Mouse (Mus musculus): ENCODE data around the gene Smc2. TPM values are rescaled to one million over a fixed set of nuclear protein-coding genes. Genes with fewer than 3 reads are reported as not detected.
"Not testable (repeated sequence)": the region's sequence is repeated elsewhere in the genome, so short reads cannot be mapped to it uniquely, and the experiment has no call there.

Smc2 gene
- polyA plus RNA-seq (2014; fragmentation: Nextera tagmentation; extraction: Ambion mirVana), result 218 and 222 TPM in 2 replicates

- peak; percentile 99 for ATAC-seq (ENCODE audit: insufficient read depth)
These were observed at the start of gene Smc2 for GRCm38 (mm10) chr4:52438886-52439664. Smc2 (plus strand) TSS chr4:52439243.

DNA sequence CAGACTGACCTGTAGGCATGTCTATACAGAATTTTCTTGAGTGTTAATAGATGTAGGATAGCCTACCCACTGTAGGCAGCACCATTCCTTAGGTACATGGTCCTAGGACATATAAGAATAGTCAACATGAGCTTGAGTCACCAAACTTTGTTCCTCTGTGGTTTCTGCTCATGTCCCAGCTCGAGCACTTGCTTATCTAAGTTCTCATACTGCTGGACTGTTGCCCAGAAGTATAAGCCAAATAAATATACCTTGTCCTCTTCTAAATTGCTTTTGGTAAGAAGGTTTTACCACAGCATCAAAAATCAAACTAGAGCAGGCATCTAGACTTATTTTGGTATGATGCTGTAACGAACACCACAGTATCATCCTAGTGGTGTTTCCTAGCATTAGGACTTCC lies 27.5 kb upstream of the Smc2 start:
- whole genome bisulfite sequencing, result 71% methylated on average over 2 of the region's 2 CpGs
- no peak overlapping the region for H3K4me3 ChIP-seq (ENCODE audit: low read depth, low read length)
- no peaks in the 10 kb centered on the region for H3K36me3 ChIP-seq (ENCODE audit: insufficient read depth)
- H3K27me3 ChIP-seq (ENCODE audit: insufficient read depth, low read length), result no peaks in the 10 kb centered on the region
- H3K4me2 ChIP-seq, result no peak overlapping the region
- no peak for DNase-seq
- no peak overlapping the region for H3K9ac ChIP-seq
- H3K9me3 ChIP-seq (ENCODE audit: low read depth, low read length), result no peaks in the 10 kb centered on the region
- no peak for TF ChIP-seq CTCF (IDR thresholded peaks at IDR 0.05; ENCODE audit: low read depth)
- no peaks in the 10 kb centered on the region for H3K4me1 ChIP-seq (ENCODE audit: insufficient read depth)
- ATAC-seq (ENCODE audit: insufficient read depth), result no peak
- no peak overlapping the region for H3K27ac ChIP-seq (ENCODE audit: low read depth)

More at GRCm38 (mm10) chr4:52438886-52439664, at the start of gene Smc2:
- H3K4me3 ChIP-seq (ENCODE audit: low read depth, low read length), result peak within 1 kb of the TSS; percentile 60
- no peak for TF ChIP-seq CTCF (IDR thresholded peaks at IDR 0.05; ENCODE audit: low read depth)
- peak within 1 kb of the TSS; percentile 86 for H3K27ac ChIP-seq (ENCODE audit: low read depth)
- H3K9ac ChIP-seq, result peak within 1 kb of the TSS; percentile 72
- under 1% methylated on average over 53 of the region's 53 CpGs for WGBS
- H3K27me3 ChIP-seq (ENCODE audit: insufficient read depth, low read length), result no peaks in the 10 kb centered on the region
- peak within 1 kb of the TSS; percentile 75 for H3K4me2 ChIP-seq
- peak; percentile 97 for DNase-seq
- H3K9me3 ChIP-seq (ENCODE audit: low read depth, low read length), result no peaks in the 10 kb centered on the region
- peaks cover 5% of the 10 kb centered on the region for H3K4me1 ChIP-seq (ENCODE audit: insufficient read depth)
- peaks cover 23% of the 10 kb centered on the region for H3K36me3 ChIP-seq (ENCODE audit: insufficient read depth)

DNA sequence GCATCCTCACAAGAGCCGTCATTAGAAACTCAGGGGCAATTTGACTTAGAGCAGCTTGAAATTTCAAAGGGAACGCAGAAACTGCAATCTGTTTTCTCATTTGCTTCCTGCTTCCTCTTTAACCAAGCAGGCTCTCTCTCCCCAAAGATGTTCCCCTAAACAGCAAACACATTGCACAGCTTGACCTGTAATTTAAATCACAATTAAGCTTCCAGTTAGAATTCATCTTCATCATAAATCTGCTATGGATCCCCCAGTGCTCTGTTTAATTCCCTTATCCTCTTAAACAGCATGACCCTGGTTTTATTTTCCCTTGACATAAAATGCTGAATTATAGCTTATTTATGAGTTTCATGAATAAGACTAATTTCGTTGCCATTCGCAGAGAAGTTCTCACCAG lies 15.4 kb upstream of the Smc2 start:
- 68% methylated on average over 4 of the region's 4 CpGs for WGBS
- H3K27ac ChIP-seq (ENCODE audit: low read depth), result no peak overlapping the region
- H3K4me1 ChIP-seq (ENCODE audit: insufficient read depth), result no peaks in the 10 kb centered on the region
- no peak for TF ChIP-seq CTCF (IDR thresholded peaks at IDR 0.05; ENCODE audit: low read depth)
- H3K4me3 ChIP-seq (ENCODE audit: low read depth, low read length), result no peak overlapping the region
- no peaks in the 10 kb centered on the region for H3K36me3 ChIP-seq (ENCODE audit: insufficient read depth)
- no peaks in the 10 kb centered on the region for H3K27me3 ChIP-seq (ENCODE audit: insufficient read depth, low read length)
- ATAC-seq (ENCODE audit: insufficient read depth), result no peak
- H3K9ac ChIP-seq, result no peak overlapping the region
- H3K4me2 ChIP-seq, result no peak overlapping the region
- no peaks in the 10 kb centered on the region for H3K9me3 ChIP-seq (ENCODE audit: low read depth, low read length)
- no peak for DNase-seq

GRCm38 (mm10) chr4:52429310-52430198 lies 9.5 kb upstream of the Smc2 start:
- DNase-seq (peak; percentile 73), ATAC-seq (ENCODE audit: insufficient read depth) (peak; percentile 94)
- H3K4me3 ChIP-seq (ENCODE audit: low read depth, low read length), result no peak overlapping the region
- 26% methylated on average over 7 of the region's 7 CpGs for WGBS
- H3K9me3 ChIP-seq (ENCODE audit: low read depth, low read length), result no peaks in the 10 kb centered on the region
- no peaks in the 10 kb centered on the region for H3K27me3 ChIP-seq (ENCODE audit: insufficient read depth, low read length)
- H3K4me1 ChIP-seq (ENCODE audit: insufficient read depth), result no peaks in the 10 kb centered on the region
- no peaks in the 10 kb centered on the region for H3K36me3 ChIP-seq (ENCODE audit: insufficient read depth)
- H3K9ac ChIP-seq, result no peak overlapping the region
- H3K27ac ChIP-seq (ENCODE audit: low read depth), result no peak overlapping the region
- TF ChIP-seq CTCF (IDR thresholded peaks at IDR 0.05; ENCODE audit: low read depth), result no peak
- no peak overlapping the region for H3K4me2 ChIP-seq

DNA sequence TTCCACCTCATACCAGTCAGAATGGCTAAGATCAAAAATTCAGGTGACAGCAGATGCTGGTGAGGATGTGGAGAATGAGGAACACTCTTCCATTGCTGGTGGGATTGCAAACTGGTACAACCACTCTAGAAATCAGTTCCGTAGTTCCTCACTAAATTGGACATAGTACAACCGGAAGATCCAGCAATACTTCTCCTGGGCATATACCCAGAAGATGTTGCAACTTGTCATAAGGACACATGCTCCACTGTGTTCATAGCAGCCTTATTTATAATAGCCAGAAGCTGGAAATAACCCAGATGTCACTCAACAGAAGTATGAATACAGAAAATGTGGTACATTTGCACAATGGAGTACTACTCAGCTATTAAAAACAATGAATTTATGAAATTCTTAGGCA lies 3.5 kb upstream of the Smc2 start:
- H3K27me3 ChIP-seq (ENCODE audit: insufficient read depth, low read length); DNase-seq: not testable (repeated sequence)
- WGBS, result 91% methylated on average over 2 of the region's 2 CpGs

GRCm38 (mm10) chr4:52438371-52438885 lies 615 bp upstream of the Smc2 start:
- ATAC-seq (ENCODE audit: insufficient read depth) (no peak; the same call in 1 of the 2 replicates), DNase-seq (no peak)
- Histone ChIP-seq H3K36me3 (ENCODE audit: insufficient read depth) (peaks cover 17% of the 10 kb centered on the region), H3K4me3 (ENCODE audit: low read depth, low read length) (peak overlapping the region; percentile 60), H3K4me2 (peak overlapping the region; percentile 75), H3K4me1 (ENCODE audit: insufficient read depth) (peaks cover 5% of the 10 kb centered on the region), H3K27me3 (ENCODE audit: insufficient read depth, low read length) (no peaks in the 10 kb centered on the region), H3K27ac (ENCODE audit: low read depth) (peak overlapping the region; percentile 86), H3K9ac (peak overlapping the region; percentile 72), H3K9me3 (ENCODE audit: low read depth, low read length) (no peaks in the 10 kb centered on the region)
- no peak for TF ChIP-seq CTCF (IDR thresholded peaks at IDR 0.05; ENCODE audit: low read depth)
- under 1% methylated on average over 20 of the region's 20 CpGs for WGBS

More for the DNA sequence above, 3.5 kb upstream of the Smc2 start:
- ATAC-seq (ENCODE audit: insufficient read depth); H3K36me3 ChIP-seq (ENCODE audit: insufficient read depth); H3K4me2 ChIP-seq; H3K9me3 ChIP-seq (ENCODE audit: low read depth, low read length); H3K4me3 ChIP-seq (ENCODE audit: low read depth, low read length); H3K9ac ChIP-seq; H3K27ac ChIP-seq (ENCODE audit: low read depth); H3K4me1 ChIP-seq (ENCODE audit: insufficient read depth): not testable (repeated sequence)

DNA sequence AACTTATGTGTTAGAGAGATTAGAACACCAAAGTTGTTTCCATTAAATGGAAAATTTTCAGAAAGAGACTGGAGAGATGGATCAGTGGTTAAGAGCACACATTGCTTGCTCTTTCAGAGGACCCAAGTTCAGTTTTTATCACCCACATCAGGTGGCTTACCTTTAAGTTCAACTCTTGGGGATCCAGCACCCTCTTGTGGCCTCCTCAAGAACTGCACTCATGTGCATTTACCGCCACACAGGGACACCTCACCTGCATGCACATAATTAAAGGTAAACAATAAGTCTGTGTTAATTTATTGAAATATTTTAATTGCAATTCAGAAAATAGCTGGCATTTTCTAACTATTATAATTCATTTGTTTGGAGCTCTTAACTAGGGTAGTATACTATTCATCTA lies 20.7 kb downstream of the Smc2 start:
- Histone ChIP-seq H3K27me3 (ENCODE audit: insufficient read depth, low read length) (no peaks in the 10 kb centered on the region), H3K36me3 (ENCODE audit: insufficient read depth) (peaks cover 68% of the 10 kb centered on the region), H3K4me1 (ENCODE audit: insufficient read depth) (no peaks in the 10 kb centered on the region), H3K9me3 (ENCODE audit: low read depth, low read length) (peaks cover 2% of the 10 kb centered on the region; the same call in 1 of the 2 replicates), H3K9ac (no peak overlapping the region), H3K4me2 (no peak overlapping the region), H3K27ac (ENCODE audit: low read depth) (no peak overlapping the region), H3K4me3 (ENCODE audit: low read depth, low read length) (no peak overlapping the region)
- ATAC-seq (ENCODE audit: insufficient read depth), result no peak
- 90% methylated on average over 1 of the region's 1 CpGs for WGBS
- peak; percentile 14 for DNase-seq
- peak; percentile 58 for TF ChIP-seq CTCF (IDR thresholded peaks at IDR 0.05; ENCODE audit: low read depth)
